Mouse (Mus musculus) skeletal muscle tissue, postnatal 0 days (tissue): ENCODE results near the gene Gm21987. TPM values are rescaled to one million over a fixed set of nuclear protein-coding genes. Genes with fewer than 3 reads are reported as not detected.

ENCODE experiments used
- polyA plus RNA-seq: library from polyadenylated mRNA; unstranded; fragments of >200 nt; fragmentation: Nextera tagmentation; extraction: Ambion mirVana; gene quantifications from 2 replicates; pipeline ENCODE4 v1.2.1, GENCODE M21; 2015

Gene Gm21987
- not detected in 2 replicates for polyA plus RNA-seq

DNA sequence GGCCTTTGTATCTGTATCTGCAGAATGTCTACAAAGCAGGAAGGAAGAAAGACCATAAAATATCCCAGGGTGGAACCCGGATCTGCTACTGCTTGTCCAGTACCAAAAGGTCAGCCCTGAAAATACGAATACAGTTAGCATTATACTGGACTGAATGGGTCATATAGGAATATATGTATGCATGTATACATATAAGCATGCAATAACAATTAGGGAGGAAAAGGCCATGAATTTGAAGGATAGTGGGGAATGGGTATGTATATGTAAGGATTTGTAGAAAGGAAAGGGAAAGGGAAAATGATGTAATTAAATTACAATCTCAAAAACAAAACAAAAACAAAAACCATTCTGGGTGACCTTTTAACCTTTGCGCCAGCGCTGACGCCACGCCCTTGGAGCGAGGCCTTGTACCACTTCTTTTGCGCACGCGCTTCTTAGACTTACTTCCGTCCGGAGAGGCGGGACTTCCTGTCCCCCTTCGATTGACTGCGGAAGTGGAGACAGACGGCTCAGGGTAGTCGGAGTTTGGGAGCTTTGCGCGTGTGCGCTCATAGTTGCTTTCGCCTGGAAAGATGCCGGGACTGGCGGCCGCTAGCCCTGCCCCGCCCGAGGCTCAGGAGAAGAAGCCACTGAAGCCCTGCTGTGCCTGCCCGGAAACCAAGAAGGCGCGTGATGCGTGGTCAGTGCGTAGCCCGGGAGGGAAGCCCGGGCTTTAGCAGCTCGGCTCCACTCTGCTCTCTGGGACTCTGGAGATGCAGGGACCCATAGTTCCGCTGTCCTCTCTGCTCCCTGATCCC lies at the start of gene Gm21987, which contains the start of gene Cox17:
Gm21987 (plus strand) TSS at position 512 of the 797 bp plus-strand sequence.
Cox17 (plus strand) TSS at position 463 of the 797 bp plus-strand sequence.

DNA sequence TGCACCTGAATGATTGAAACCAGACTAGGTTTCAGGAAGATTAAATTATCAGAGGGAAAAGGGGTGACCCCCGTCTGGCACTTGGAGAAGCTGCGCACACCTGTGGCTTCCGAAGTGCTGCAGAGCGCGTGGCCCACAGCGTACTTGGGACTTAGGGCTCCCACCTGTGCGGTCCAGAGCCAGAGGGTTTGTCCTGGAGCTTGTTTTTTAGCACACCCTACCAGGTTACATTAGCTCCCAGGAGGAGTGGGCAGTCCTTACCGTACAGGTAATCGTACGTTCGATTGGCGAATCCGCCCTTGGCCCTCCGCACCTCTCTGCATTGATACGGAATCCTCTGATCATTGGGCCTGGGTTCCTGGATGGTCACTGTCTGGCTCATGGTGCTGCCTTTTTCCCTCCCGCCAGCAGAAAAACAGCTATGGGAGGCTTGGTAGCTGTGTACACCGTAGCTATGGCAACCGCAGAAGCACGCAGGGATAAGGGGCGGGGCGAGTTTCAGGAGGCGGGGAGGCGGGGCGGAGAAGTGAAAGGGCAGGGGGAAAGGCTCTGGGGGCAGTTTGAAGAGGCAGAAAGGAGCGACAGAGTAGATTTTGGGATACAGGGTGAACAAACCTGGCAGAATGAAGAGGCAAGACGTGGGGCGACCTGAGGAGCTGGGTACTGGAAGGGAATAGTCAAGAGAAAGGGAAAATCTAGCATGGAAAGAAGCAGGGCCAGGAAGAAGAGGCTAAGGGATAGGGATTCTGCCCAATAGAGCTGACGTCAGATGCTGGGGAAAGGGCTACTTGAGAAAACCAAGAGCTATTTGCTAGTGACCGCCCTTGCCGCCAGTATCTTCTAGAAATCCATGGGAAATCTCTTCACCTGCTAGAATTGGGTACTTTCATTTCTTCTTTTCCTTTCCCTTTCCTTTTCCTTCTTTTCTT lies 5.2 kb upstream of the Gm21987 start, which contains the start of gene Maats1:
Maats1 (minus strand) TSS at position 748 of the 929 bp plus-strand sequence.

DNA sequence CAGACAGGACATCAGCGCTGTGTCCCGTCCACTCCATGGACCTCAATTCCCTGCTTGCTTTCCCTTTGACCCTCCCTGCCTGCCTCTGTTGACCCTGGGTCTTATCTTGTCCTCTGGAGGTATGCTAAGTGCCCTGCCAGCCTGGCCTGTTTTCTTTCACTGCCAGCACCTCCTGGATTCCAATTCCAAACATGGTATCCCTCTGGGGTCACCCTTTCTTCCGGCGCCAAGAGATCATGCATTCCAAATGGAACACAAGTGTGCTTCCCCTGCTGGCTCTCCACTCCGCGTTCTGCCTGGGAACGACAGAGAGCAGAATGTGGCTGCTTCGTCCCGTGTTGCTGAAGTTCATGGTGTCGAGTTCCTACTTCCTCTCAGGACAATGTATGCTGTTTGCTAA lies 15.1 kb downstream of the Gm21987 start, which contains the start of gene Popdc2:
Popdc2 (plus strand) TSS at position 277 of the 400 bp plus-strand sequence.

Other genes with a start within 250 kb of the Gm21987 start
- gene Nr1i2, start 52.2 kb upstream of the Gm21987 start, polyA plus RNA-seq, result not detected in 2 replicates
- gene Maats1, start 4.9 kb upstream of the Gm21987 start, polyA plus RNA-seq, result 0.05 and 0.06 TPM in 2 replicates
- gene Cox17, start within 50 bp of the Gm21987 start, polyA plus RNA-seq, result 266 and 297 TPM in 2 replicates
- 40.2 and 51.2 TPM in 2 replicates for gene Popdc2, start 15.2 kb downstream of the Gm21987 start, polyA plus RNA-seq
- 1.2 and 1.7 TPM in 2 replicates for gene Pla1a, start 86.1 kb downstream of the Gm21987 start, polyA plus RNA-seq
- gene Adprh, start 105.7 kb downstream of the Gm21987 start, polyA plus RNA-seq, result 66.3 and 83.9 TPM in 2 replicates
- gene Cd80, start 108.5 kb downstream of the Gm21987 start, polyA plus RNA-seq, result 0.17 and 0.22 TPM in 2 replicates
- gene Timmdc1, start 175.6 kb downstream of the Gm21987 start, polyA plus RNA-seq, result 30.5 and 32.8 TPM in 2 replicates
- gene Poglut1, start 203.2 kb downstream of the Gm21987 start, polyA plus RNA-seq, result 12.1 and 12.6 TPM in 2 replicates
- gene Tmem39a, start 211.7 kb downstream of the Gm21987 start, polyA plus RNA-seq, result 33.9 and 40.7 TPM in 2 replicates